Mouse (Mus musculus) lung, postnatal 25 days (tissue): ENCODE measurements at regions not wholly inside any gene's neighbourhood (a gene's known extent, or its start where the extent isn't known, plus 50 kb on each side); places are given as distances from the start of the nearest gene placed in this dataset.
"Not testable (repeated sequence)": the region's sequence is repeated elsewhere in the genome, so short reads cannot be mapped to it uniquely, and the experiment has no call there.

Experiments
- DNase-seq: peaks from one replicate; pipeline ENCODE4 v3.0.0; 2022; ENCODE audit warnings: low spot score

- no peak for DNase-seq
Observed at GRCm38 (mm10) chr7:137648621-137649020, 211.2 kb downstream of the Glrx3 start.

GRCm38 (mm10) chr7:137649650-137650049 lies 212.2 kb downstream of the Glrx3 start:
- DNase-seq = no peak

GRCm38 (mm10) chr7:137653837-137654236 lies 216.4 kb downstream of the Glrx3 start:
- DNase-seq = no peak

- no peak for DNase-seq
Observed at GRCm38 (mm10) chr7:137667165-137667564, 229.8 kb downstream of the Glrx3 start.

GRCm38 (mm10) chr7:137671156-137671555 lies 233.7 kb downstream of the Glrx3 start:
- DNase-seq = no peak

- no peak for DNase-seq
Observed at GRCm38 (mm10) chr7:137674596-137674995, 237.2 kb downstream of the Glrx3 start.

GRCm38 (mm10) chr7:137675381-137675780 lies 238.0 kb downstream of the Glrx3 start:
- no peak for DNase-seq

- DNase-seq = no peak
Observed at GRCm38 (mm10) chr7:137684826-137685225, 247.4 kb downstream of the Glrx3 start.

GRCm38 (mm10) chr7:137685320-137685719 lies 247.9 kb downstream of the Glrx3 start:
- DNase-seq = no peak

- peak; percentile 19 for DNase-seq
Observed at GRCm38 (mm10) chr7:137696831-137697230, 259.4 kb downstream of the Glrx3 start.

- DNase-seq = not testable (repeated sequence)
Observed at GRCm38 (mm10) chr7:137698501-137698900, 261.1 kb downstream of the Glrx3 start.

GRCm38 (mm10) chr7:137712862-137713261 lies 275.4 kb downstream of the Glrx3 start:
- DNase-seq = no peak

GRCm38 (mm10) chr7:137713856-137714255 lies 276.4 kb downstream of the Glrx3 start:
- DNase-seq = no peak

GRCm38 (mm10) chr7:137714318-137714962 lies 277.0 kb downstream of the Glrx3 start:
- peak; percentile 63 for DNase-seq

- DNase-seq = no peak
Observed at GRCm38 (mm10) chr7:137715126-137715900, 277.9 kb downstream of the Glrx3 start.

GRCm38 (mm10) chr7:137723361-137724040 lies 286.1 kb downstream of the Glrx3 start:
- peak; percentile 45 for DNase-seq

GRCm38 (mm10) chr7:137726031-137726430 lies 288.6 kb downstream of the Glrx3 start:
- no peak for DNase-seq

- DNase-seq = no peak
Observed at GRCm38 (mm10) chr7:137735873-137736527, 298.6 kb downstream of the Glrx3 start.

- DNase-seq = no peak
Observed at GRCm38 (mm10) chr7:137741702-137742101, 304.3 kb downstream of the Glrx3 start.

- DNase-seq = no peak
Observed at GRCm38 (mm10) chr7:137742297-137742751, 304.9 kb downstream of the Glrx3 start.

GRCm38 (mm10) chr7:137745575-137745974 lies 308.2 kb downstream of the Glrx3 start:
- DNase-seq = peak; percentile 17

GRCm38 (mm10) chr7:137745991-137746390 lies 308.6 kb downstream of the Glrx3 start:
- DNase-seq = no peak
